ENCODE assay signal across 20 mouse cellular contexts in the genomic region with DNA sequence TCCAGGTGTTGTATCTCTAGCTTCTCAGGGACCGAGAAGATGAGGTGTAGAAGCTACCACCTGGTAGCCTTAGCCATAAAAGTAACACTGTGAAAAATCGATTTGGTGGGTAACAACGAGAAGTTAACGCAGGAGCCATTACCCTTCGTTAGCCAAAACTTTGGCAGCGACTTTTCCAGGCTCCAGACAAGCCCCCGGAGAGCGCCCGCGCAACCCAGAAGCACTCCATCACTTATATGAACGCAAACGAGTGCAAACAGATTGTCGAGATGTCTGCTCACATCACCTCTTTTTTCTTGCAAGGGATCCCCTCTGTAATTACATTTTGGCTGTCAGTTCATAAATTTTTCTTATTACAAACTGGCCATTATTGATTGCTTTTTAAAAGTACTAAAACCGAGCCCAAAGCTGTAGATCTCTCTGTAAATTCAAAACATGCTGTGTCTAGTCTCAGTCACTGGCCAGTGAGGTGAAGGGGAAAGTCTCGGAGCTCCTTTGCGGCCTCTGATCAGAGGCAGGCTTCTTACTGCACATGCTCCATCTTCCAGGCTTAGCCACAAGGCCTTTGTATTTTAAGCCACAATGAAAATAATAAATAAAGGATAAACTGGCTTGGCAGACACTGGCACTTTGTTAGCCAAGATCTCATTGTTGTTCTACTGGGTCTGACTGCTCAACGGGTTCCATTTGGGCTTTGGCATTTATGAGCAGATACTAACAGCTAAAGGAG.
DNase-seq lines count a peak whose midpoint lies in the region; ATAC-seq and TF ChIP-seq lines count a peak whose summit lies in the region.
"Had no signal": no experiment of that assay in that cellular context is flagged by ENCODE, and none has a peak within 500 bp of the region (broad histone marks: within the 10 kb centered on the region; RNA-seq: fewer than 3 reads in every experiment).

No protein-coding gene starts in this region.

- no peaks in the 10 kb centered on the region for H3K9me3 ChIP-seq in hindbrain, postnatal 0 days (ENCODE audit: low read length)
- no peaks in the 10 kb centered on the region for H3K9me3 ChIP-seq in hindbrain, embryonic 14.5 days (ENCODE audit: control insufficient read depth, low read length)
- H3K9me3 ChIP-seq: embryonic facial prominence, embryonic 15.5 days; G1E; hindbrain, embryonic 12.5 days; midbrain, embryonic 12.5 days; stomach, embryonic 15.5 days had no signal

- no peaks in the 10 kb centered on the region for H3K36me3 ChIP-seq in hindbrain, postnatal 0 days (ENCODE audit: insufficient read depth, low read length)
- H3K36me3 ChIP-seq in hindbrain, embryonic 14.5 days (replicated peaks; ENCODE audit: control insufficient read depth, insufficient read depth), result no peaks in the 10 kb centered on the region
- H3K36me3 ChIP-seq: embryonic facial prominence, embryonic 15.5 days; G1E; hindbrain, embryonic 12.5 days; midbrain, embryonic 12.5 days; stomach, embryonic 15.5 days had no signal

- 59% methylated on average over 17 of the region's 17 CpGs for WGBS in hindbrain, postnatal 0 days
- 72% methylated on average over 17 of the region's 17 CpGs for WGBS in hindbrain, embryonic 14.5 days

- no peak overlapping the region for H3K4me2 ChIP-seq in hindbrain, postnatal 0 days (ENCODE audit: low read depth, low read length)
- no peak overlapping the region for H3K4me2 ChIP-seq in hindbrain, embryonic 14.5 days (replicated peaks)
- H3K4me2 ChIP-seq: embryonic facial prominence, embryonic 15.5 days; hindbrain, embryonic 12.5 days; midbrain, embryonic 12.5 days; stomach, embryonic 15.5 days had no signal

- no peak for TF ChIP-seq CTCF in hindbrain, postnatal 0 days (IDR thresholded peaks at IDR 0.05; ENCODE audit: low read depth)

- no peak overlapping the region for H3K9ac ChIP-seq in hindbrain, postnatal 0 days (replicated peaks; ENCODE audit: low read length)
- H3K9ac ChIP-seq in hindbrain, embryonic 14.5 days, result no peak overlapping the region
- H3K9ac ChIP-seq: embryonic facial prominence, embryonic 15.5 days; hindbrain, embryonic 12.5 days; midbrain, embryonic 12.5 days; stomach, embryonic 15.5 days had no signal

- DNase-seq in embryo, embryonic 11 days, result peak; percentile 41
- no peak for DNase-seq in embryo, embryonic 10 days (ENCODE audit: low spot score)
- DNase-seq in hindbrain, postnatal 0 days (ENCODE audit: low spot score), result peak; percentile 12
- DNase-seq in hindbrain, embryonic 14.5 days (ENCODE audit: low spot score), result no peak
- peak; percentile 10 for DNase-seq in ovary, postnatal 14 days (ENCODE audit: low spot score)
- no peak for DNase-seq in ovary, postnatal 10 days (ENCODE audit: low spot score)
- DNase-seq in mesoderm, embryonic 11.5 days (ENCODE audit: low read depth, low spot score), result peak; percentile 37
- DNase-seq in kidney, adult 8-10 months, result no peak
- DNase-seq: cerebellum, postnatal 36 days; heart, adult 18-20 months; kidney, adult 11 months; kidney, postnatal 25 days; spleen, adult 18-20 months; thymus, adult 2 months had no signal

- no peaks in the 10 kb centered on the region for H3K27me3 ChIP-seq in hindbrain, postnatal 0 days (ENCODE audit: insufficient read depth, low read length)
- H3K27me3 ChIP-seq in hindbrain, embryonic 14.5 days (ENCODE audit: control insufficient read depth, insufficient read depth, low read length), result no peaks in the 10 kb centered on the region
- H3K27me3 ChIP-seq: hindbrain, embryonic 12.5 days; midbrain, embryonic 12.5 days; stomach, embryonic 15.5 days had no signal

- no peak for ATAC-seq in hindbrain, postnatal 0 days
- ATAC-seq in hindbrain, embryonic 14.5 days (ENCODE audit: low FRiP score), result no peak
- ATAC-seq: CD4-positive, CD25-positive, alpha-beta regulatory T cell, adult 4 months had no signal

- H3K4me3 ChIP-seq in hindbrain, postnatal 0 days (ENCODE audit: low read length), result no peak overlapping the region
- no peak overlapping the region for H3K4me3 ChIP-seq in hindbrain, embryonic 14.5 days (replicated peaks; ENCODE audit: low read length)
- H3K4me3 ChIP-seq: embryonic facial prominence, embryonic 15.5 days; hindbrain, embryonic 12.5 days; midbrain, embryonic 12.5 days; stomach, embryonic 15.5 days had no signal

- peaks cover 5% of the 10 kb centered on the region for H3K4me1 ChIP-seq in hindbrain, postnatal 0 days (ENCODE audit: insufficient read depth, low read length)
- H3K4me1 ChIP-seq in hindbrain, embryonic 14.5 days (replicated peaks; ENCODE audit: control insufficient read depth, insufficient read depth, low read length), result no peaks in the 10 kb centered on the region; the same call in 1 of the 2 replicates

- no peak overlapping the region for H3K27ac ChIP-seq in hindbrain, postnatal 0 days
- no peak overlapping the region for H3K27ac ChIP-seq in hindbrain, embryonic 14.5 days
- H3K27ac ChIP-seq: hindbrain, embryonic 12.5 days; midbrain, embryonic 12.5 days; stomach, embryonic 15.5 days had no signal

Comparison
In these comparisons a context has a peak if more than half of its experiments do, and no peak if none do; other contexts are left out.
1. DNase-seq: peak in embryo, embryonic 11 days (single experiment), hindbrain, postnatal 0 days (single experiment), ovary, postnatal 14 days (single experiment) and mesoderm, embryonic 11.5 days (single experiment); none in embryo, embryonic 10 days (single experiment), hindbrain, embryonic 14.5 days (single experiment), ovary, postnatal 10 days (single experiment) and kidney, adult 8-10 months (0 of 2).